Mouse (Mus musculus) Muller cell, postnatal 12 days (primary cell): ENCODE measurements at regions not wholly inside any gene's neighbourhood (a gene's known extent, or its start where the extent isn't known, plus 50 kb on each side); places are given as distances from the start of the nearest gene placed in this dataset.

Source experiments
- DNase-seq: peaks from one replicate; pipeline ENCODE4 v3.0.0-alpha.2; 2015; ENCODE audit errors: inconsistent ontology term

GRCm38 (mm10) chr9:46388677-46389676, 69.2 kb upstream of the 4931429L15Rik start:
- DNase-seq: no peak

- DNase-seq: no peak
Observed at GRCm38 (mm10) chr9:46386333-46386732, 66.5 kb upstream of the 4931429L15Rik start.

- no peak for DNase-seq
Observed at GRCm38 (mm10) chr9:46381342-46381741, 61.6 kb upstream of the 4931429L15Rik start.

GRCm38 (mm10) chr9:46379453-46379852, 59.7 kb upstream of the 4931429L15Rik start:
- no peak for DNase-seq

- no peak for DNase-seq
Observed at GRCm38 (mm10) chr9:46378339-46378738, 58.6 kb upstream of the 4931429L15Rik start.
